Comparison of ENCODE assay signal across 12 mouse cellular contexts in genomic region chr1:185256753-185257152, GRCm38 (mm10). TPM values are rescaled to one million over a fixed set of nuclear protein-coding genes. Genes with fewer than 3 reads are reported as not detected.
DNase-seq lines count a peak whose midpoint lies in the region; ATAC-seq lines count a peak whose summit lies in the region.
"Had no signal": no experiment of that assay in that cellular context is flagged by ENCODE, and none has a peak within 500 bp of the region (broad histone marks: within the 10 kb centered on the region; RNA-seq: fewer than 3 reads in every experiment).

No protein-coding gene starts in this region.

- no peaks in the 10 kb centered on the region for H3K9me3 ChIP-seq in neural tube, embryonic 15.5 days (replicated peaks)
- H3K9me3 ChIP-seq in liver, embryonic 13.5 days (replicated peaks), result no peaks in the 10 kb centered on the region
- H3K9me3 ChIP-seq: hindbrain, embryonic 15.5 days; midbrain, embryonic 12.5 days had no signal

- H3K4me3 ChIP-seq in neural tube, embryonic 15.5 days (replicated peaks), result no peak overlapping the region
- no peak overlapping the region for H3K4me3 ChIP-seq in liver, embryonic 13.5 days (replicated peaks)
- H3K4me3 ChIP-seq: hindbrain, embryonic 15.5 days; left cerebral cortex, adult 2 months; midbrain, embryonic 12.5 days had no signal

- H3K9ac ChIP-seq in neural tube, embryonic 15.5 days (replicated peaks), result no peak overlapping the region
- H3K9ac ChIP-seq in liver, embryonic 13.5 days, result no peak overlapping the region
- H3K9ac ChIP-seq: hindbrain, embryonic 15.5 days; midbrain, embryonic 12.5 days had no signal

- H3K4me1 ChIP-seq in neural tube, embryonic 15.5 days, result peaks cover 6% of the 10 kb centered on the region; the same call in 1 of the 2 replicates
- no peaks in the 10 kb centered on the region for H3K4me1 ChIP-seq in liver, embryonic 13.5 days (replicated peaks)

- no peaks in the 10 kb centered on the region for H3K27me3 ChIP-seq in neural tube, embryonic 15.5 days (replicated peaks)
- no peaks in the 10 kb centered on the region for H3K27me3 ChIP-seq in liver, embryonic 13.5 days
- H3K27me3 ChIP-seq: hindbrain, embryonic 15.5 days; midbrain, embryonic 12.5 days had no signal

- DNase-seq in adrenal gland, postnatal 10 days, result peak; percentile 60
- DNase-seq in adrenal gland, adult 8-10 months, result no peak
- peak; percentile 37 for DNase-seq in neural tube, embryonic 10.5 days (ENCODE audit: extremely low spot score, low spot score)
- no peak for DNase-seq in liver, embryonic 13.5 days
- no peak for DNase-seq in thymus, postnatal 14 days
- DNase-seq in frontal cortex, postnatal 36 days (ENCODE audit: low spot score in 2 of 2), result no peak
- DNase-seq: cerebellum, adult 9-11 months had no signal

- peaks cover 53% of the 10 kb centered on the region for H3K36me3 ChIP-seq in neural tube, embryonic 15.5 days
- H3K36me3 ChIP-seq in liver, embryonic 13.5 days, result peaks cover 69% of the 10 kb centered on the region

- no peak overlapping the region for H3K27ac ChIP-seq in neural tube, embryonic 15.5 days (replicated peaks)
- H3K27ac ChIP-seq in liver, embryonic 13.5 days, result no peak overlapping the region
- H3K27ac ChIP-seq: hindbrain, embryonic 15.5 days; left cerebral cortex, adult 2 months; midbrain, embryonic 12.5 days had no signal

- no peak for ATAC-seq in neural tube, embryonic 15.5 days (ENCODE audit: low FRiP score)
- ATAC-seq in liver, embryonic 13.5 days (ENCODE audit: low read depth), result peak; percentile 43; the same call in 1 of the 2 replicates
- no peak for ATAC-seq in granulocyte monocyte progenitor cell, adult 5-6 weeks (replicated peaks; ENCODE audit: poor library complexity, severe bottlenecking)

- H3K4me2 ChIP-seq in neural tube, embryonic 15.5 days, result no peak overlapping the region
- H3K4me2 ChIP-seq in liver, embryonic 13.5 days, result no peak overlapping the region
- H3K4me2 ChIP-seq: hindbrain, embryonic 15.5 days; midbrain, embryonic 12.5 days had no signal

- WGBS in neural tube, embryonic 15.5 days, result 30% methylated on average over 3 of the region's 3 CpGs
- 72% methylated on average over 3 of the region's 3 CpGs for WGBS in liver, embryonic 13.5 days (ENCODE audit: insufficient replicate concordance)

RNA-seq across cellular contexts. Expression of gene Rab3gap2, which starts 52.8 kb away (rescaled TPM):
- 10 to 100 TPM; 31.9 to 36.3 TPM for total RNA-seq in adrenal gland, postnatal 10 days (2021)
- total RNA-seq in adrenal gland, adult 8-10 months (2022), result 10 to 100 TPM; 49.7 to 90.7 (median 70.6) TPM
- polyA plus RNA-seq in neural tube, embryonic 15.5 days (2015; fragmentation: Nextera tagmentation; extraction: Ambion mirVana), result 23.8 and 24.5 TPM in 2 replicates
- 12.2 and 15.2 TPM in 2 replicates for polyA plus RNA-seq in liver, embryonic 13.5 days (2015; fragmentation: Nextera tagmentation; extraction: Ambion mirVana)
- 51.7 and 54.4 TPM in 2 replicates for total RNA-seq in granulocyte monocyte progenitor cell, adult 5-6 weeks (2014; fragmentation: Nextera tagmentation)
- 58.0 and 59.6 TPM in 2 replicates for total RNA-seq in granulocyte monocyte progenitor cell, adult 5-6 weeks (2017)

Comparison
In these comparisons a context has a peak if more than half of its experiments do, and no peak if none do; other contexts are left out.
1. DNase-seq: peak in adrenal gland, postnatal 10 days (single experiment) and neural tube, embryonic 10.5 days (single experiment); none in adrenal gland, adult 8-10 months (single experiment), liver, embryonic 13.5 days (single experiment), thymus, postnatal 14 days (single experiment) and frontal cortex, postnatal 36 days (0 of 2).